Mouse (Mus musculus) hindbrain, embryonic 11.5 days (tissue): ENCODE data around the gene Zc3h18. TPM values are rescaled to one million over a fixed set of nuclear protein-coding genes. Genes with fewer than 3 reads are reported as not detected.

Source experiments
- ATAC-seq: fragments of 200-750 bp; cut with Nextera tagmentation; 2 replicates; pipeline ENCODE4 v1.8.0; 2017; ENCODE audit warnings: mild to moderate bottlenecking, moderate TSS enrichment, moderate library complexity; ENCODE audit not compliant: low FRiP score
- DNase-seq: peaks from one replicate; pipeline ENCODE4 v3.0.0-alpha.2; 2015; ENCODE audit warnings: low spot score
- H3K27ac ChIP-seq: fragments of 300-500 bp; sonication (generic); 2 replicates; pipeline ENCODE4 v1.5.1; 2014; ENCODE audit warnings: mild to moderate bottlenecking, low read depth, low read length
- H3K27me3 ChIP-seq: fragments of 300-500 bp; sonication (generic); 2 replicates; pipeline ENCODE4 v1.6.1; 2014; ENCODE audit warnings: mild to moderate bottlenecking, low read length, moderate library complexity, mixed read lengths; ENCODE audit not compliant: control insufficient read depth, insufficient read depth
- H3K36me3 ChIP-seq: fragments of 300-500 bp; sonication (generic); 2 replicates; pipeline ENCODE4 v1.6.1; 2014; ENCODE audit warnings: mild to moderate bottlenecking, low read length, moderate library complexity, mixed read lengths; ENCODE audit not compliant: control insufficient read depth, insufficient read depth
- H3K4me1 ChIP-seq: fragments of 300-500 bp; sonication (generic); replicated peaks from 2 replicates; pipeline ENCODE4 v1.6.1; 2014; ENCODE audit warnings: low read length, mixed read lengths; ENCODE audit not compliant: control insufficient read depth, insufficient read depth
- H3K4me2 ChIP-seq: fragments of 300-500 bp; sonication (generic); replicated peaks from 2 replicates; pipeline ENCODE4 v1.6.1; 2014; ENCODE audit warnings: mild to moderate bottlenecking, low read depth, low read length
- H3K4me3 ChIP-seq: fragments of 300-500 bp; sonication (generic); 2 replicates; pipeline ENCODE4 v1.5.1; 2014; ENCODE audit warnings: low read depth, low read length
- H3K9ac ChIP-seq: fragments of 300-500 bp; sonication (generic); 2 replicates; pipeline ENCODE4 v1.6.1; 2014; ENCODE audit warnings: low read depth, low read length
- H3K9me3 ChIP-seq: fragments of 300-500 bp; sonication (generic); 2 replicates; pipeline ENCODE4 v1.6.1; 2016; ENCODE audit warnings: low read length; ENCODE audit not compliant: control insufficient read depth
- WGBS: fragments of 180-500 bp; shearing (Covaris S2); extraction: QIAGEN DNeasy Blood & Tissue Kit; methylation state at CpG from one replicate; pipeline ENCODE4 v1.1.7; 2014; 5-methylcytosine and 5-hydroxymethylcytosine counted together
- polyA plus RNA-seq: library from polyadenylated mRNA; unstranded; fragments of >200 nt; fragmentation: Nextera tagmentation; extraction: Ambion mirVana; gene quantifications from 2 replicates; pipeline ENCODE4 v1.2.1, GENCODE M21; 2014

Zc3h18 gene
- polyA plus RNA-seq, 1 experiment from 2014 or later: 38.4 TPM

DNA sequence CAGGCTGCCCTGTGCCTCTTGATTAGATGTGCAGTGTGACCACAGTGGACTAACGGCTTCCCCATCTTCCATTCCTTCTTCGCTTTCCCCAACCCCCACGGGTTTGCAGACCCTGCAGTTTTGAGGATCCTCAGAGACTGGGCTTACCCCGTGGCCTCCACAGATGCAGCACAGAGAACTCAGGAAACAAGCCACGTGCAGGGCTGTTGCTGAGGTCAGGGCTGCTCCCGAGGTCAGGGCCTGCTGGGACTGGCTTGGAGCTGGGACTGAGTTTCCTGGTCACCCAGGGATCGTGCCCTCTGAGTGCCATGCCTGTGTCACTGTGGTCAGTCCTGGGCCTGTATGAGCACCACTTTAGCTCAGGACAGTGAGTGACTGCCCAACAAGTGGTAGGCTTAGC, 88.6 kb downstream of the Zc3h18 start:
- Histone ChIP-seq H3K36me3 (no peaks in the 10 kb centered on the region), H3K9me3 (no peaks in the 10 kb centered on the region), H3K4me3 (no peak overlapping the region), H3K9ac (no peak overlapping the region), H3K4me2 (no peak overlapping the region), H3K27me3 (peaks cover 18% of the 10 kb centered on the region), H3K4me1 (peaks cover 9% of the 10 kb centered on the region; the same call in 1 of the 2 replicates), H3K27ac (no peak overlapping the region)
- DNase-seq (no peak), ATAC-seq (no peak)
- WGBS: 60% methylated on average over 7 of the region's 7 CpGs

Other genes with a start within 250 kb of the Zc3h18 start
- 1.6 and 1.9 TPM in 2 replicates for gene Zfpm1, start 94.5 kb upstream of the Zc3h18 start, polyA plus RNA-seq
- 0.11 and 0.25 TPM in 2 replicates for gene Trhr2, start 15.9 kb upstream of the Zc3h18 start, polyA plus RNA-seq
- not detected in 2 replicates for gene Il17c, start 45.4 kb downstream of the Zc3h18 start, polyA plus RNA-seq
- 52.7 and 53.4 TPM in 2 replicates for gene Cyba, start 56.3 kb downstream of the Zc3h18 start, polyA plus RNA-seq
- gene Mvd, start 66.8 kb downstream of the Zc3h18 start, polyA plus RNA-seq: 46.3 and 49.2 TPM in 2 replicates
- not detected in 2 replicates for gene Snai3, start 84.1 kb downstream of the Zc3h18 start, polyA plus RNA-seq
- gene Rnf166, start 99.5 kb downstream of the Zc3h18 start, polyA plus RNA-seq: 24.2 and 27.6 TPM in 2 replicates
- 65.6 and 67.5 TPM in 2 replicates for gene Ctu2, start 99.5 kb downstream of the Zc3h18 start, polyA plus RNA-seq
- gene Piezo1, start 174.7 kb downstream of the Zc3h18 start, polyA plus RNA-seq: 5.2 and 5.3 TPM in 2 replicates
- 19.8 and 21.3 TPM in 2 replicates for gene Cdt1, start 191.4 kb downstream of the Zc3h18 start, polyA plus RNA-seq
- 194 and 206 TPM in 2 replicates for gene Aprt, start 200.3 kb downstream of the Zc3h18 start, polyA plus RNA-seq
- gene Galns, start 234.9 kb downstream of the Zc3h18 start, polyA plus RNA-seq: 4.7 and 6.2 TPM in 2 replicates
- 48.3 and 60.2 TPM in 2 replicates for gene Trappc2l, start 235.0 kb downstream of the Zc3h18 start, polyA plus RNA-seq
- not detected in 2 replicates for gene Pabpn1l, start 246.1 kb downstream of the Zc3h18 start, polyA plus RNA-seq